Mouse (Mus musculus) kidney, adult 2 months (tissue): ENCODE measurements around the gene Xbp1. TPM values are rescaled to one million over a fixed set of nuclear protein-coding genes. Genes with fewer than 3 reads are reported as not detected.
A peak's percentile ranks its signal among the peaks of the same experiment; 100 is the strongest.

Experiments used
- DNase-seq: peaks from one replicate; pipeline ENCODE4 v3.0.0; 2021
- H3K27ac ChIP-seq: fragments of 200-500 bp; 2 replicates; pipeline ENCODE4 v1.5.1; 2012; ENCODE audit warnings: low read depth, low read length, control low read depth, inconsistent platforms; ENCODE audit not compliant: insufficient read depth
- H3K27me3 ChIP-seq: fragments of 200-500 bp; replicated peaks from 2 replicates; pipeline ENCODE4 v1.6.1; 2012; ENCODE audit warnings: mild to moderate bottlenecking, moderate library complexity, low read length, inconsistent platforms; ENCODE audit not compliant: control insufficient read depth, insufficient read depth
- H3K36me3 ChIP-seq: fragments of 200-500 bp; 2 replicates; pipeline ENCODE4 v1.6.1; 2012; ENCODE audit warnings: mild to moderate bottlenecking, moderate library complexity, low read length, inconsistent platforms; ENCODE audit not compliant: control insufficient read depth, insufficient read depth
- H3K4me1 ChIP-seq: fragments of 200-500 bp; 2 replicates; pipeline ENCODE4 v1.6.1; 2011; ENCODE audit warnings: low read length; ENCODE audit not compliant: control insufficient read depth, insufficient read depth
- H3K4me3 ChIP-seq: fragments of 200-500 bp; 2 replicates; pipeline ENCODE4 v1.5.1; 2011; ENCODE audit warnings: mild to moderate bottlenecking, low read depth, low read length, control low read depth; ENCODE audit not compliant: insufficient read depth
- CTCF ChIP-seq: fragments of 200-500 bp; conservative IDR thresholded peaks from 2 replicates; pipeline ENCODE4 v1.5.1; 2011; ENCODE audit warnings: low read depth, mild to moderate bottlenecking, control low read depth, low read length, moderate library complexity, mixed read lengths; ENCODE audit not compliant: insufficient read depth, insufficient read length
- POLR2A ChIP-seq: fragments of 200-500 bp; IDR thresholded peaks from one replicate; pipeline ENCODE4 v1.6.1; 2011; ENCODE audit warnings: low read depth, low read length, control low read depth
- WGBS: fragments of 180-500 bp; shearing (Covaris S2); methylation state at CpG from one replicate; pipeline ENCODE4 v1.1.7; 2018; 5-methylcytosine and 5-hydroxymethylcytosine counted together
- polyA plus RNA-seq: library from polyadenylated mRNA; depleted of rRNA; stranded (reverse); fragments of >200 nt; gene quantifications from 2 replicates; pipeline ENCODE4 v1.2.3, GENCODE M21; 2012

Xbp1 gene
- polyA plus RNA-seq, 1 experiment = 99.8 TPM

DNA sequence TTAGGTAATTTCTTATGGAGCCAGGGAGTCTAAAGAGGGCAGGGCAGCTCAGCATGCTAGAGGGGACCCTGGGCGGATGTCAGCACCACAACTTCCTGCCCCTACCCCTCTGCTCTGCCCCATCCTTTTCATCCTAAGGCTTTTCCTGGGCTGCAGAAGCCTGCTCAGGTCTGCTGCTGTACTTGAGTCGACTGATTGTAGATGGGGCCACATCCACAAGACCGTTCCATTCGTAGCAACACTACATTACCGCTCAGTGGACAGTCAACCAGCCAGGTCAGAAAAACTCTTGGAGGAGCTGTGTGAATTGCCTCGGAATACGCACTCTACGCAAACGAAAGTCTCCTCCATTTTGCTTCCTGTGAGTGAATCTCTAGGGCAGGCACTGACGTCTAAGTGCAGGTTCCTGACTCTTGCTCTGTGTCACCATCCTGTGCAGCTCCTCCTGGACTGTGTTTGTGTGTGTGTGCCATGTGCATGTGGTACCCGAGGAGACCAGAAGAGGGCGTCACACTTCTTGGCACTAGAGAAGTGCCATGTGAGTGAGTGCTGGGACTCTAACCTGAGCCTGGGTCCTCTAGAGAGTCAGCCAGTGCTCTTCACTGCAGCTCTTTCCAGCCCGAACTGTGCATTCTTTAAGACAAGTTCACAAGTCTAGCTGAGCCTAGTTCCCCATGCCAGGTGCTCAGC lies 23.8 kb upstream of the Xbp1 start:
- no peak for DNase-seq
- H3K4me1 ChIP-seq = peaks cover 17% of the 10 kb centered on the region
- H3K27me3 ChIP-seq = no peaks in the 10 kb centered on the region
- no peaks in the 10 kb centered on the region for H3K36me3 ChIP-seq
- H3K27ac ChIP-seq = no peak overlapping the region
- no peak overlapping the region for H3K4me3 ChIP-seq
- 0 out of 2 replicates have a peak, but pooled peaks have one; percentile 26 for TF ChIP-seq CTCF
- no peak for TF ChIP-seq POLR2A
- WGBS = 95% methylated on average over 13 of the region's 13 CpGs

DNA sequence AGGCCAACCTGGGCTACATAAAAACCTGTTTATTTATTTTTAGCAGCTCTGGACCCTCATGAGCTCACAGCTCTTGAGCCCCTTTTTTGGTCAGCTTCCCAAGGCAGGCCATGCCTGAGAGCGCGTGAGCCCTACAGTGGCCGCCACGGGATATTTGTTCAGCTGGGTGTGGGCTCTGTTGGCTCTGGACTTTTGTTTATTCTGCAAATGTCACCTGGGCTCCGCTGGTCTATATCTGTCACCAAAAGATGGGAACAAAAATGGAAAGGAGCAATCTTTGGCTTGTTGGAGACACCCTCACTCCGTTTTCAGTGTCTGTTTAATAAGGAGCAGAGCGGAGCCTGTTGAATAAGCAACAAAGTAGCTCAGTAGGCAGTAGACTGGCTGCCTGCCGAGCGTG lies 22.0 kb upstream of the Xbp1 start:
- Histone ChIP-seq H3K4me1 (peaks cover 17% of the 10 kb centered on the region), H3K36me3 (no peaks in the 10 kb centered on the region), H3K27ac (no peak overlapping the region; the same call in 1 of the 2 replicates), H3K27me3 (no peaks in the 10 kb centered on the region), H3K4me3 (no peak overlapping the region)
- 88% methylated on average over 9 of the region's 9 CpGs for WGBS
- no peak for TF ChIP-seq POLR2A
- DNase-seq = no peak

- TF ChIP-seq CTCF (no peak), POLR2A (no peak)
- no peak overlapping the region for H3K4me3 ChIP-seq
- peak; percentile 88 for DNase-seq
These were observed 21.4 kb upstream of the Xbp1 start for GRCm38 (mm10) chr11:5498931-5499661.

GRCm38 (mm10) chr11:5499961-5500644 lies 20.4 kb upstream of the Xbp1 start:
- TF ChIP-seq POLR2A = no peak
- TF ChIP-seq CTCF = no peak
- WGBS = 88% methylated on average over 11 of the region's 11 CpGs
- Histone ChIP-seq H3K27me3 (no peaks in the 10 kb centered on the region), H3K4me3 (no peak overlapping the region), H3K27ac (peak overlapping the region; percentile 81), H3K4me1 (peaks cover 17% of the 10 kb centered on the region), H3K36me3 (no peaks in the 10 kb centered on the region)
- no peak for DNase-seq

More at GRCm38 (mm10) chr11:5498931-5499661, 21.4 kb upstream of the Xbp1 start:
- Histone ChIP-seq H3K36me3 (no peaks in the 10 kb centered on the region), H3K27me3 (no peaks in the 10 kb centered on the region), H3K27ac (peak overlapping the region; percentile 81), H3K4me1 (peaks cover 17% of the 10 kb centered on the region)
- WGBS = 37% methylated on average over 13 of the region's 13 CpGs

DNA sequence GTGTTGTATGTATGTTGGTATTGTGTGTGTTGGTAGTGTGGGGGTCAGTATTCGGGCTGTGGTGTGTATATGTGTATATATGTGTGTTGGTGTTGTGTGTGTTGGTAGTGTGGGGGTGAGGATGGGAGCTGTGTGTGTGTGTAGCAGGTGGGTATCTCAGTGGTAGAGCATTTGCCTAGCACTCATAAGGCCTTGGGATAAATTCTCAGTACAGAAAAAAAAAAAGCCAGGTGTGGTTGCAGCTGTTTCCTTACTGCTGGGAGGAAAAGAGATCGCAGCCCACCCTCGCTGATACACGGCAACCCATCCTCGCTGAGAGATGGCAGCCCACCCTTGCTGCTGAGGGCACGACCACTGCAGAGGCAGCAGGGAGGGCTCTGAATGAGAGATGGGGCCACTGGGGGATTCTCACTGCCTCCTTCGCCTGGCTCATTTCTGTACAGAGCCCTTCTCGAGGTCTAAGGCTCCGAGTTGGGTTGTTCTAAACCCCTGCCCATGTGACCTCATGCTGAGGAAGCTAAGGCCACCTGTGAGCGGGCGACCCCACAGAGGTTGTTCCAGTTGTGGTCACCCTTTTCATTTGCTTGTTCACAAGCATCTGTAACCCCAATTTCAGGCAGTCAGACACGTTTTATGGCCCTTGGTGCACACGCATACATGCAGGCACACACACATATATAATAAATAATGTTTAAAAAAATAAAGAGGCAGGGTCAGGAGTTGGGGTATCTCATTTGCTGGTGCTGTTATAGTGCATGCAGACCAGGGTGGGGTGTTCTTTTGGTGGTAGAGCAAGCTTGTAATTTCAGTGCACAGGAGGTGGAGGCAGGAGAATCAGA lies 19.3 kb upstream of the Xbp1 start:
- H3K27me3 ChIP-seq = no peaks in the 10 kb centered on the region
- no peak overlapping the region for H3K27ac ChIP-seq
- no peak for TF ChIP-seq CTCF
- no peak for TF ChIP-seq POLR2A
- 90% methylated on average over 13 of the region's 13 CpGs for WGBS
- H3K36me3 ChIP-seq = no peaks in the 10 kb centered on the region
- no peak for DNase-seq
- peaks cover 17% of the 10 kb centered on the region for H3K4me1 ChIP-seq
- no peak overlapping the region for H3K4me3 ChIP-seq

DNA sequence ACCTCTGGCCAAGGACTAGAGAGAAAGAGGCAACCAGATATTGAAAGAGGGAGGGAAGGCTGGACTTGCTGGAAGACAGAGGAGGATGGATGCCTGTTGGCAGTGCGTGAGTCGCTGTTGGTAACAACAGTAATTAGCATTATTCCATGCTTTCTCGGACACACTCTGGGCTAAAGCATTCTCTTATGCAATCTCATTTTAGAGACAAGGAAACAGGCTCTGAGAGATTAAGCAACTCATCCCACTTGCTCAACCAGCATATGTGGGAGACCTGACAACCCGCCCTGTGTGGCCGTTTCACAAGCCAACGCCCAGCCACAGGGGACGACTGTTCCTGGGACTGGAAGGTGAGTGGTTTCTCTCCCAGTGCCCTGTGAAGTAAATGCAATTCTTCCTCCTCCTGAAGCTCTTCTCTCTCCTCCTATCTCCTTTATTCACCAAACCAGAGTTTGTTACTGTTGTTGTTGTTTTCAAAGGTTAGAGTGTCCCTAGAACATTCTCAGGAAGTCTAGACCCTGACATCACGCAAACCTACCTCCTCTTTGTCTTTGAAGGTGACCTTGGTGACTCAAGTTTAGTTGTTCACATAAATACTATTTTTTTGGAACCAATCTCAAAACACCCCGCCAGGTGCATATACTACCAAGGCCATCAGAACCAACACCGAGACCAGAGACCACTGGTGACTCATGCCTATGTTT lies 18.0 kb upstream of the Xbp1 start:
- no peaks in the 10 kb centered on the region for H3K27me3 ChIP-seq
- H3K36me3 ChIP-seq = no peaks in the 10 kb centered on the region
- H3K4me3 ChIP-seq = no peak overlapping the region
- no peak overlapping the region for H3K27ac ChIP-seq
- DNase-seq = no peak
- 74% methylated on average over 10 of the region's 10 CpGs for WGBS
- TF ChIP-seq POLR2A = no peak
- TF ChIP-seq CTCF = no peak
- peaks cover 17% of the 10 kb centered on the region for H3K4me1 ChIP-seq
